Mouse (Mus musculus): ENCODE measurements at regions not wholly inside any gene's neighbourhood (a gene's known extent, or its start where the extent isn't known, plus 50 kb on each side); places are given as distances from the start of the nearest gene placed in this dataset.

- DNase-seq (ENCODE audit: low read depth, low spot score), result no peak
Observed at GRCm38 (mm10) chr10:83819266-83819949, 96.7 kb downstream of the 1500009L16Rik start.

DNA sequence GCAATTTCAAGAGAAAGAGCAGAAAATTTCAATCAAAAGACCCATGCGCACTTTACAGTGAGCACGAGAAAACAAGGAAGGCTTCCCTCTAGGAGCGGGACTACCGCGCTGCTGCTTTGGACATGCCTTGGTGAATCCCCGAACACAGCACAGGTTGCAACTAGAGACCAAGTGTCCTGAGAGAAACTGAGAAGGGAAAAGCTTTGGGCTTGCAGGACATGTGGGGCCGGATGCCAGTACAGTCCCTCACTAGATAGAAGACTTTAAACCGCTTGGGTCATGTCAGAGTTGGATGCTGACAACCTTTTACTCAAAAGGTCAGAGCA is 97.2 kb downstream of the 1500009L16Rik start:
- no peak for DNase-seq (ENCODE audit: low read depth, low spot score)

- DNase-seq (ENCODE audit: low read depth, low spot score), result no peak
Observed at GRCm38 (mm10) chr10:83821089-83821488, 98.4 kb downstream of the 1500009L16Rik start.

- no peak for DNase-seq (ENCODE audit: low read depth, low spot score)
Observed at GRCm38 (mm10) chr10:83826105-83826504, 103.4 kb downstream of the 1500009L16Rik start.

GRCm38 (mm10) chr10:83836351-83836750 is 113.7 kb downstream of the 1500009L16Rik start:
- DNase-seq (ENCODE audit: low read depth, low spot score), result no peak

- DNase-seq (ENCODE audit: low read depth, low spot score), result no peak
Observed at GRCm38 (mm10) chr10:83840226-83840625, 117.6 kb downstream of the 1500009L16Rik start.

DNA sequence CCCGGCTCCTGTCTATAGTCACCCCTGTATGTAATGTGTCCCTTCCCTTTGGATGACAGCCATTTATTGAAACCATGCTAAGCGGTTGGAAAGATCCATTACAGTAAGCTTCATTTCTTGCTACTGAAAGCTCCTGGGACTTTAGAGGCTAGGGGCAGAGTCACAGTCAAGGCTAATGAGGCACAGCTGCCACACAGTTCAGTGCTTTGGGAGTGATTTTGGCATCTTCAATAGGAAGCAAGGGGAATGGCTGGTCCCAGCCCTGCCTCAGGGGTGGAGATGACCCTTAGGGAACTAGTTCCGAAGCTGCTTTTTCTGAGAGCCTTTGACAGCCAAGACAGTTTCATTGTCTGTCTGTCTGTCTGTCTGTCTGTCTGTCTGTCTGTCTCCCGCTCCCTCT is 128.2 kb downstream of the 1500009L16Rik start:
- no peak for DNase-seq (ENCODE audit: low read depth, low spot score)

- no peak for DNase-seq (ENCODE audit: low read depth, low spot score)
Observed at GRCm38 (mm10) chr10:83852194-83852593, 129.5 kb downstream of the 1500009L16Rik start.

DNA sequence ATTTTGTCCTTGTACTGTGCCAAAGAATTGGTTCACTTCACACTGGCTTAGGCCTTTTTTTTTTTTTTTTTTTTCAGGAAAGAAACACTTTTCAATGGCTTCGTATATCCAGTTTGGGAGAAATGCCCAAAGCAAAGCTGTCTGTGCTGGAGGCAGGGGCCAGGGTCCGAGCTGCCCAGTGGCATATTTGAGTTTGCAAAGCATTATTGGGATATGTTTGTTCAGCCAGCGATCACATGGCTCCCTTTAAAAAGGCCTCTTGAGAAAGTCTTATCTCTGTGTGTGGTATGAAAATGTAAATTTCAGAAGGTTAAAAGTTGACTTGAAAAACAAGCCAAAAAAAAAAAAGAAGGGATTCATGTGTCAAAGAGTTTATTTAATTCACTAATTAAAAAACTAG is 130.1 kb downstream of the 1500009L16Rik start:
- no peak for DNase-seq (ENCODE audit: low read depth, low spot score)

- no peak for DNase-seq (ENCODE audit: low read depth, low spot score)
Observed at GRCm38 (mm10) chr10:83857794-83858442, 135.3 kb downstream of the 1500009L16Rik start.

DNA sequence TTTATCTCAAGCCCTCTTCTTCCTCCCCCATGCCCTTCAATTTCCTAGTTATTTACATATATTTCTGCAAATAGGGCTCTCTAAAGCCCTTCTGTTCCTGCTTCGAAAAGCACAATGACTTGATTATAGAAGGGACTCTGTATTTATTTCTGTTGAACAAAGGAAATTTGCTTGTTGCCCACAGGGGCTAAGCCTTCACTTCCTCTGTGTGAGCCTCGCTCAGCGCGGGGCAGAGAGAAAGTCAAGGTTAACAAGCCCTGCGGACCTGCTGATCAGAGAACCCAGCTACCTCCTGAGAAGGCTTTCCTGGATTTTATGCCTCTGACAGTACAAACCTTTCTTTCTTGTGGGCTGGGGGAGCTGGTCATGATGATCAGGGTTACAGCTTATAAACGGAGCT is 136.0 kb downstream of the 1500009L16Rik start:
- no peak for DNase-seq (ENCODE audit: low read depth, low spot score)

DNA sequence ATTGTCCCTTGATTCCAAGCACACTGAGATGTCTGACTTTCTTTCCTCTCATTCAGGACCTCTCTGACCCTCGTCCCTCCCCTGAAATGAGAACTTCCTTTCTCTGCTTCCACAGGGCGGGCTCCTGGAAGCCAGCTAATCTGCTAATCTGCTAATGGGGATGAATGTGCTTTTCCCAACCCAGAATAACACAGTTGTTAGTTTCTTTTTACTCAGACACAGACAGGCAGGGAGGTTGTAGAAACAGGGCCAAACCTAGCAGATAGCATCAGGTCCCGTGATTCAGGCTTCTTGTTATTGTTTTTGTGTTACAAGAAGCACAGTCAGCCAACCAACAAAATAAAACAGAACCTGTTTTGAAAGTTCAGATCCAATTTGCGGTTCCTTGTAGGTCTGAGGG is 137.0 kb downstream of the 1500009L16Rik start:
- DNase-seq (ENCODE audit: low read depth, low spot score), result no peak

DNA sequence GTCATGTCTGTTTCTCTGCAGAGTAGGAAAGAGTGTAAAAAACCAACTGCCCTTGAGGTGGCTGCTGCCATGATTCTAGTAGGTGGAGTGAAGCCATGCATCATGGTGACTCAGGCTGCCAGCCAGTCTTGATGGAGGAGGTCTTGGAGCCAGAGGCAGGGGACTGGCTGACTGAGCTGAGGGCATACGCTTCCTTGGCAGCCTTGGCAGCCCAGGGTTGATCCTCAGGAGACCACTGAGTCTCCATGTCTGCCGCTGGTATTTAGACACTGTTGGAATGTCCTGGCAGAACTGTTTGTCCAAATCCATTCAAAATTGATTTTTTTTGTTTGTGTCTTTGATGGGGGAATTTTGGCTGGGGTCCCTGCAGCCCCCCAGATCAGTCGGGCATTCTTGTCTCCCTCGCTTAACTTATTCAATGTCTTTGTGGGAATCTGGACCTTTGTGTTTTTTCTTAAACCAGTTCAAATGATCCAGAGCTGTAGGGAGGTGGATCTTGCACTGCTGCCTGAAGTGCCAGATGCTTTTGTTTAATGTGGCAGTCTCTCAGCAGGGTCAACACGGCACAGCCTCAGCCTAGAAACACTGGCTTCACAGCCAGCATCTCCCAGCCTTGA is 139.0 kb downstream of the 1500009L16Rik start:
- no peak for DNase-seq (ENCODE audit: low read depth, low spot score)

DNA sequence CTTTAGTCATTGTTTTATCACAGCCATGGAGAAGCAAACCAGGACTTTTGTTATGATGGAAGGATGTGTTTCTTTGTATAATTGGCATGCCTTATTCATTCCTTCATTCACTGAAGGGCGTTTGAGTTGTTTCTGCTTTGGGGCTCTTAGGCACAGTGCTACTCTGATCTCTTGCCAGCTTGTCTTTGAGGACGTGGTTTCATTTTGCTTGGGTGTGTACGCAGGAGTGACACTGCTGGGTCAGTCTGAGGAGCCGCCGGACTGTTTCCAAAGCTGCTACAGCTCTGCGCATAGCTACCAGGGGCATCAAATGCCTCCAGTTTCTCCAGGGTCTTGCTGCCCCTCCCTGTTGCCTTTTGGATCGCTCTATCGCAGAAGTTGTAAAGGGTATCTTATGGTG is 141.9 kb downstream of the 1500009L16Rik start:
- DNase-seq (ENCODE audit: low read depth, low spot score), result no peak

- DNase-seq (ENCODE audit: low read depth, low spot score), result no peak
Observed at GRCm38 (mm10) chr10:83865929-83866328, 143.3 kb downstream of the 1500009L16Rik start.

- no peak for DNase-seq (ENCODE audit: low read depth, low spot score)
Observed at GRCm38 (mm10) chr10:83871736-83872400, 149.2 kb downstream of the 1500009L16Rik start.

DNA sequence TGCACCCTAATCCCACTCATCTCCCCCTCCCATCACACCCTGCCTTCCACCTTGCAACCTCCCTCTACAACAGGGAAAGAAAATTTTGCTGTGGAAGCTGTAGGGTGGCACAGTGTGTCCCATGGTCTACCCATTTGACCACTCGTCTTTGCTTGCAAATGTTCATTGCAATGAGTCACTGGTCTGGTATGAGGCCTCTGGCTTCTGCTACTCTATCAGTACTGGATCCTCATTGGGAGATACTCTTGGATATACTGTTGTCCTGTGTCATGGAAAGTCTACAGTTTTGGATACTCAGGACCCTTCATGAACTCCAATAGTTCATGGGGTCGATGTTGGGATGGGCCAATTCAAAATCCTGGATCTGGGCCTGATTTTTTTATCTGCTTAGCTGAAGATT is 156.1 kb downstream of the 1500009L16Rik start:
- no peak for DNase-seq (ENCODE audit: low read depth, low spot score)

- DNase-seq (ENCODE audit: low read depth, low spot score), result no peak
Observed at GRCm38 (mm10) chr10:83882119-83882890, 159.6 kb downstream of the 1500009L16Rik start.

GRCm38 (mm10) chr10:83882891-83883185 is 160.2 kb downstream of the 1500009L16Rik start:
- no peak for DNase-seq (ENCODE audit: low read depth, low spot score)

GRCm38 (mm10) chr10:83884553-83884952 is 161.9 kb downstream of the 1500009L16Rik start:
- DNase-seq (ENCODE audit: low read depth, low spot score), result no peak

DNA sequence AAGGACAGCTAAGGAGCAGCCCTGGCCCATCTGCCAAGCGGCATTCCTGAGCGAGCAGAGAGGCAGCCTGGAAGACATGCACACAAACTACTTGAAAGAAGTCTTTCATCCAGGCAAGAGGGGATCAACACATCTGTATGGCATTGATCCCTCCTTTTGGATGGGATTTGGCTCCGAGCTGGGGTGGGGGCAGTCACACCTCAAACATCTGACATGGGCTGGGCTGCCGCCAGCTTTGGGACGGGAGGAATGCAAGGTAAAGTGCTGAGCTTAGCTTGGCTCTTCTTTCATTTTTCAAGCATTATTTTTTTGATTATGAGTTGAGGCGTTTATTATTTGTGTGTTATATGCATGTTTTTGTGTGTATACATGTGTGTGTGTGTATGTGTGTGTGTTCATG is 165.9 kb downstream of the 1500009L16Rik start:
- DNase-seq (ENCODE audit: low read depth, low spot score), result no peak

DNA sequence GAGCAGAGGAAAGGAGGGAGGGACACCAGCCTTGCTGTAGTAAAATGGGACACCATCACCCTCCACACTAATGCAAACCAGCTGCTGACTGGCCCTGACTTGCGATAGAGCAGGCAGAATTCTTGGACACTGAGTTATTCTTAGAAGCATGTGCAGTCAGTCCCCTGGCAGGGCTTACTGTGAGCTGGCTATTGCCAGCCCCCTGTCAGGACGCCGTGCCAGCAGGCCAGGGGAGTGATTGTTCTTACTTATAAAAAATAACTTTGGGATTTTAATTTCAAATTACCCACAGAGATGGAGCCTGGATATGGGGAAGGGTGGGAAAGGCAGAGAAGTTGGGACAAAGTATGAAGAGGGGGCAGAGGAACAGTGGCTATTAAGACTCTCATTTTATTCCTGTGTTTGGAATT is 173.1 kb downstream of the 1500009L16Rik start:
- DNase-seq (ENCODE audit: low read depth, low spot score), result no peak
